Mouse (Mus musculus): ENCODE results near the gene Gm11168.
"Not testable (repeated sequence)": the region's sequence is repeated elsewhere in the genome, so short reads cannot be mapped to it uniquely, and the experiment has no call there.

Gene Gm11168

DNA sequence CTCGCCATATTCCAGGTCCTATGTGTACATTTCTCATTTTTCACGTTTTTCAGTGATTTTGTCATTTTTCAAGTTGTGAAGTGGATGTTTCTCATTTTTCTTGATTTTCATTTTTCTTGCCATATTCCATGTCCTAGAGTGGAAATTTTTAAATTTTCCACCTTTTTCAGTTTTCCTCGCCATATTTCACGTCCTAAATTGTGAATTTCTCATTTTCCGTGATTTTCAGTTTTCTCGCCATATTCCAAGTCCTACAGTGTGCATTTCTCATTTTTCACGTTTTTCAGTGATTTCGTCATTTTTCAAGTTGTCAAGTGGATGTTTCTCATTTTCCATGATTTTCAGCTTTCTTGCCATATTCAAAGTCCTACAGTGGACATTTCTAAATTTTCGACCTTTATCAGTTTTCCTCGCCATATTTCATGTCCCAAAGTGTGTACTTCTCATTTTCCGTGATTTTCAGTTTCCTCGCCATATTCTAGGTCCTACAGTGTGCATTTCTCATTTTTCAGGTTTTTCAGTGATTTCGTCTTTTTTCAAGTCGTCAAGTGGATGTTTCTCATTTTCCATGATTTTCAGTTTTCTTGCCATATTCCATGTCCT is at the start of gene Gm11168:
Gm11168 (plus strand) TSS at position 553 of the 603 bp plus-strand sequence.
- DNase-seq (ENCODE audit: low read depth, low spot score), result not testable (repeated sequence)

DNA sequence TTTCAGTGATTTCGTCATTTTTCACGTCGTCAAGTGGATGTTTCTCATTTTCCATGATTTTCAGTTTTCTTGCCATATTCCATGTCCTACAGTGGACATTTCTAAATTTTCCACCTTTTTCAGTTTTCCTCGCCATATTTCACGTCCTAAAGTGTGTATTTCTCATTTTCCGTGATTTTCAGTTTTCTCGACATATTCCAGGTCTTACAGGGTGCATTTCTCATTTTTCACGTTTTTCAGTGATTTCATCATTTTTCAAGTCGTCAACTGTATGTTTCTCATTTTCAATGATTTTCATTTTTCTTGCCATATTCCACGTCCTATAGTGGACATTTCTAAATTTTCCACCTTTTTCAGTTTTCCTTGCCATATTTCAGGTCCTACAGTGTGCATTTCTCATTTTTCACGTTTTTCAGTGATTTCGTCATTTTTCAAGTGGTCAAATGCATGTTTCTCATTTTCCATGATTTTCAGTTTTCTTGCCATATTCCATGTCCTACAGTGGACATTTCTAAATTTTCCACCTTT is 2.6 kb upstream of the Gm11168 start, which contains the start of gene Gm10722:
Gm10722 (plus strand) TSS at position 478 of the 528 bp plus-strand sequence.
- peak; percentile 79 for DNase-seq (ENCODE audit: low read depth, low spot score)

DNA sequence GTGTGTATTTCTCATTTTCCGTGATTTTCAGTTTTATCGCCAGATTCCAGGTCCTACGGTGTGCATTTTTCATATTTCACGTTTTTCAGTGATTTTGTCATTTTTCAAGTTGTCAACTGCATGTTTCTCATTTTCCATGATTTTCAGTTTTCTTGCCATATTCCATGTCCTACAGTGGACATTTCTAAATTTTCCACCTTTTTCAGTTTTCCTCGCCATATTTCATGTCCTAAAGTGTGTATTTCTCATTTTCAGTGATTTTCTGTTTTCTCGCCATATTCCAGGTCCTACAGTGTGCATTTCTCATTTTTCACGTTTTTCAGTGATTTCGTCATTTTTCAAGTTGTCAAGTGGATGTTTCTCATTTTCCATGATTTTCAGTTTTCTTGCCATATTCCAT is 2.1 kb upstream of the Gm11168 start:
- DNase-seq (ENCODE audit: low read depth, low spot score), result not testable (repeated sequence)

DNA sequence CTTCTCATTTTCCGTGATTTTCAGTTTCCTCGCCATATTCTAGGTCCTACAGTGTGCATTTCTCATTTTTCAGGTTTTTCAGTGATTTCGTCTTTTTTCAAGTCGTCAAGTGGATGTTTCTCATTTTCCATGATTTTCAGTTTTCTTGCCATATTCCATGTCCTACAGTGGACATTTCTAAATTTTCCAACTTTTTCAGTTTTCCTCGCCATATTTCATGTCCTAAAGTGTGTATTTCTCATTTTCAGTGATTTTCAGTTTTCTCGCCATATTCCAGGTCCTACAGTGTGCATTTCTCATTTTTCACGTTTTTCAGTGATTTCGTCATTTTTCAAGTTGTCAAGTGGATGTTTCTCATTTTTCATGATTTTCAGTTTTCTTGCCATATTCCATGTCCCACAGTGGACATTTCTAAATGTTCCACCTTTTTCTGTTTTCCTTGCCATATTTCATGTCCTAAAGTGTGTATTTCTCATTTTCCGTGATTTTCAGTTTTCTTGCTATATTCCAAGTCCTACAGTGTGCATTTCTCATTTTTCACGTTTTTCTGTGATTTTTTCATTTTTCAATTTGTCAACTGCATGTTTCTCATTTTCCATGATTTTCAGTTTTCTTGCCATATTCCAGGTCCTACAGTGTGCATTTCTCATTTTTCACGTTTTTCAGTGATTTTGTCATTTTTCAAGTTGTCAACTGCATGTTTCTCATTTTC is 1.0 kb upstream of the Gm11168 start:
- peak; percentile 57 for DNase-seq (ENCODE audit: low read depth, low spot score)

DNA sequence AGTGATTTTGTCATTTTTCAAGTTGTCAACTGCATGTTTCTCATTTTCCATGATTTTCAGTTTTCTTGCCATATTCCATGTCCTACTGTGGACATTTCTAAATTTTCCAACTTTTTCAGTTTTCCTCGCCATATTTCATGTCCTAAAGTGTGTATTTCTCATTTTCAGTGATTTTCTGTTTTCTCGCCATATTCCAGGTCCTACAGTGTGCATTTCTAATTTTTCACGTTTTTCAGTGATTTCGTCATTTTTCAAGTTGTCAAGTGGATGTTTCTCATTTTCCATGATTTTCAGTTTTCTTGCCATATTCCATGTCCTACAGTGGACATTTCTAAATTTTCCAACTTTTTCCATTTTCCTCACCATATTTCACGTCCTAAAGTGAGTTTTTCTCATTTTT is 3.0 kb downstream of the Gm11168 start:
- DNase-seq (ENCODE audit: low read depth, low spot score), result not testable (repeated sequence)

DNA sequence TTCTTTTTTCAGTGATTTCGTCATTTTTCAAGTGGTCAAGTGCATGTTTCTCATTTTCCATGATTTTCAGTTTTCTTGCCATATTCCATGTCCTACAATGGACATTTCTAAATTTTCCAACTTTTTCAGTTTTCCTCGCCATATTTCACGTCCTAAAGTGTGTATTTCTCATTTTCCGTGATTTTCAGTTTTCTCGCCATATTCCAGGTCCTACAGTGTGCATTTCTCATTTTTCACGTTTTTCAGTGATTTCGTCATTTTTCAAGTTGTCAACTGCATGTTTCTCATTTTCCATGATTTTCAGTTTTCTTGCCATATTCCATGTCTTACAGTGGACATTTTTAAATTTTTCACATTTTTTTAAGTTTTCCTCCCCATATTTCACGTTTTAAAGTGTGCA is 3.5 kb downstream of the Gm11168 start:
- DNase-seq (ENCODE audit: low read depth, low spot score), result not testable (repeated sequence)

DNA sequence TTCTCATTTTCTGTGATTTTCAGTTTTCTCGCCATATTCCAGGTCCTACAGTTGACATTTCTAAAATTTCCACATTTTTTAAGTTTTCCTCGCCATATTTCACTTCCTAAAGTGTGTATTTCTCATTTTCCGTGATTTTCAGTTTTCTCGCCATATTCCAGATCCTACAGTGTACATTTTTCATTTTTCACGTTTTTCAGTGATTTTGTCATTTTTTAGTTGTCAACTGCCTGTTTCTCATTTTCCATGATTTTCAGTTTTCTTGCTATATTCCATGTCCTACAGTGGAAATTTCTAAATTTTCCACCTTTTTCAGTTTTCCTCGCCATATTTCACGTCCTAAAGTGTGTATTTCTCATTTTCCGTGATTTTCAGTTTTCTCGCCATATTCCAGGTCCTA is 4.1 kb downstream of the Gm11168 start:
- DNase-seq (ENCODE audit: low read depth, low spot score), result peak; percentile 75

DNA sequence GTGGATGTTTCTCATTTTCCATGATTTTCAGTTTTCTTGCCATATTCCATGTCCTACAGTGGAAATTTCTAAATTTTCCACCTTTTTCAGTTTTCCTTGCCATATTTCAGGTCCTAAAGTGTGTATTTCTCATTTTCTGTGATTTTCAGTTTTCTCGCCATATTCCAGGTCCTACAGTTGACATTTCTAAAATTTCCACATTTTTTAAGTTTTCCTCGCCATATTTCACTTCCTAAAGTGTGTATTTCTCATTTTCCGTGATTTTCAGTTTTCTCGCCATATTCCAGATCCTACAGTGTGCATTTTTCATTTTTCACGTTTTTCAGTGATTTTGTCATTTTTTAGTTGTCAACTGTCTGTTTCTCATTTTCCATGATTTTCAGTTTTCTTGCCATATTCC is 6.2 kb downstream of the Gm11168 start:
- DNase-seq (ENCODE audit: low read depth, low spot score), result not testable (repeated sequence)

DNA sequence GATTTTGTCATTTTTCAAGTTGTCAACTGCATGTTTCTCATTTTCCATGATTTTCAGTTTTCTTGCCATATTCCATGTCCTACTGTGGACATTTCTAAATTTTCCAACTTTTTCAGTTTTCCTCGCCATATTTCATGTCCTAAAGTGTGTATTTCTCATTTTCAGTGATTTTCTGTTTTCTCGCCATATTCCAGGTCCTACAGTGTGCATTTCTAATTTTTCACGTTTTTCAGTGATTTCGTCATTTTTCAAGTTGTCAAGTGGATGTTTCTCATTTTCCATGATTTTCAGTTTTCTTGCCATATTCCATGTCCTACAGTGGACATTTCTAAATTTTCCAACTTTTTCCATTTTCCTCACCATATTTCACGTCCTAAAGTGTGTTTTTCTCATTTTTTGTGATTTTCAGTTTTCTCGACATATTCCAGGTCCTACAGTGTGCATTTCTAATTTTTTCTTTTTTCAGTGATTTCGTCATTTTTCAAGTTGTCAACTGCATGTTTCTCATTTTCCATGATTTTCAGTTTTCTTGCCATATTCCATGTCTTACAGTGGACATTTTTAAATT is 9.0 kb downstream of the Gm11168 start:
- DNase-seq (ENCODE audit: low read depth, low spot score), result not testable (repeated sequence)

DNA sequence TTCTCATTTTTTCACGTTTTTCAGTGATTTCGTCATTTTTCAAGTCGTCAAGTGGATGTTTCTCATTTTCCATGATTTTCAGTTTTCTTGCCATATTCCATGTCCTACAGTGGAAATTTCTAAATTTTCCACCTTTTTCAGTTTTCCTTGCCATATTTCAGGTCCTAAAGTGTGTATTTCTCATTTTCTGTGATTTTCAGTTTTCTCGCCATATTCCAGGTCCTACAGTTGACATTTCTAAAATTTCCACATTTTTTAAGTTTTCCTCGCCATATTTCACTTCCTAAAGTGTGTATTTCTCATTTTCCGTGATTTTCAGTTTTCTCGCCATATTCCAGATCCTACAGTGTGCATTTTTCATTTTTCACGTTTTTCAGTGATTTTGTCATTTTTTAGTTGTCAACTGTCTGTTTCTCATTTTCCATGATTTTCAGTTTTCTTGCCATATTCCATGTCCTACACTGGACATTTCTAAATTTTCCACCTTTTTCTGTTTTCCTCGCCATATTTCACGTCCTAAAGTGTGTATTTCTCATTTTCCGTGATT is 9.7 kb downstream of the Gm11168 start, which contains the start of gene Gm10721:
Gm10721 (plus strand) TSS at position 408 of the 547 bp plus-strand sequence.
- not testable (repeated sequence) for DNase-seq (ENCODE audit: low read depth, low spot score)

DNA sequence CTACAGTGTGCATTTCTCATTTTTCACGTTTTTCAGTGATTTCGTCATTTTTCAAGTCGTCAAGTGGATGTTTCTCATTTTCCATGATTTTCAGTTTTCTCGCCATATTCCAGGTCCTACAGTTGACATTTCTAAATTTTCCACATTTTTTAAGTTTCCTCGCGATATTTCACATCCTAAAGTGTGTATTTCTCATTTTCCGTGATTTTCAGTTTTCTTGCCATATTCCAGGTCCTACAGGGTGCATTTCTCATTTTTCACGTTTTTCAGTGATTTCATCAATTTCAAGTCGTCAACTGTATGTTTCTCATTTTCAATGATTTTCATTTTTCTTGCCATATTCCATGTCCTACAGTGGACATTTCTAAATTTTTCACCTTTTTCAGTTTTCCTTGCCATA is 12.2 kb downstream of the Gm11168 start, which contains the start of gene Gm10720:
Gm10720 (plus strand) TSS at position 301 of the 400 bp plus-strand sequence.
- not testable (repeated sequence) for DNase-seq (ENCODE audit: low read depth, low spot score)

DNA sequence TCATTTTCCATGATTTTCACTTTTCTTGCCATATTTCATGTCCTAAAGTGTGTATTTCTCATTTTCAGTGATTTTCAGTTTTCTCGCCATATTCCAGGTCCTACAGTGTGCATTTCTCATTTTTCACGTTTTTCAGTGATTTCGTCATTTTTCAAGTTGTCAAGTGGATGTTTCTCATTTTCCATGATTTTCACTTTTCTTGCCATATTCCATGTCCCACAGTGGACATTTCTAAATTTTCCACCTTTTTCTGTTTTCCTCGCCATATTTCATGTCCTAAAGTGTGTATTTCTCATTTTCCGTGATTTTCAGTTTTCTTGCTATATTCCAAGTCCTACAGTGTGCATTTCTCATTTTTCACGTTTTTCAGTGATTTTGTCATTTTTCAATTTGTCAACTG is 12.8 kb downstream of the Gm11168 start:
- DNase-seq (ENCODE audit: low read depth, low spot score), result not testable (repeated sequence)

DNA sequence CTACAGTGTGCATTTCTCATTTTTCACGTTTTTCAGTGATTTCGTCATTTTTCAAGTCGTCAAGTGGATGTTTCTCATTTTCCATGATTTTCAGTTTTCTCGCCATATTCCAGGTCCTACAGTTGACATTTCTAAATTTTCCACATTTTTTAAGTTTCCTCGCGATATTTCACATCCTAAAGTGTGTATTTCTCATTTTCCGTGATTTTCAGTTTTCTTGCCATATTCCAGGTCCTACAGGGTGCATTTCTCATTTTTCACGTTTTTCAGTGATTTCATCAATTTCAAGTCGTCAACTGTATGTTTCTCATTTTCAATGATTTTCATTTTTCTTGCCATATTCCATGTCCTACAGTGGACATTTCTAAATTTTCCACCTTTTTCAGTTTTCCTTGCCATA is 14.0 kb downstream of the Gm11168 start, which contains the start of gene Gm10719:
Gm10719 (plus strand) TSS at position 301 of the 400 bp plus-strand sequence.
- not testable (repeated sequence) for DNase-seq (ENCODE audit: low read depth, low spot score)

DNA sequence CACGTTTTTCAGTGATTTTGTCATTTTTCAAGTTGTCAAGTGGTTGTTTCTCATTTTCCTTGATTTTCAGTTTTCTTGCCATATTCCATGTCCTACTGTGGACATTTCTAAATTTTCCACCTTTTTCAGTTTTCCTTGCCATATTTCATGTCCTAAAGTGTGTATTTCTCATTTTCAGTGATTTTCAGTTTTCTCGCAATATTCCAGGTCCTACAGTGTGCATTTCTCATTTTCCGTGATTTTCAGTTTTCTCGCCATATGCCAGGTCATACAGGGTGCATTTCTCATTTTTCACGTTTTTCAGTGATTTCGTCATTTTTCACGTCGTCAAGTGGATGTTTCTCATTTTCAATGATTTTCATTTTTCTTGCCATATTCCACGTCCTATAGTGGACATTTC is 15.8 kb downstream of the Gm11168 start:
- DNase-seq (ENCODE audit: low read depth, low spot score), result not testable (repeated sequence)

DNA sequence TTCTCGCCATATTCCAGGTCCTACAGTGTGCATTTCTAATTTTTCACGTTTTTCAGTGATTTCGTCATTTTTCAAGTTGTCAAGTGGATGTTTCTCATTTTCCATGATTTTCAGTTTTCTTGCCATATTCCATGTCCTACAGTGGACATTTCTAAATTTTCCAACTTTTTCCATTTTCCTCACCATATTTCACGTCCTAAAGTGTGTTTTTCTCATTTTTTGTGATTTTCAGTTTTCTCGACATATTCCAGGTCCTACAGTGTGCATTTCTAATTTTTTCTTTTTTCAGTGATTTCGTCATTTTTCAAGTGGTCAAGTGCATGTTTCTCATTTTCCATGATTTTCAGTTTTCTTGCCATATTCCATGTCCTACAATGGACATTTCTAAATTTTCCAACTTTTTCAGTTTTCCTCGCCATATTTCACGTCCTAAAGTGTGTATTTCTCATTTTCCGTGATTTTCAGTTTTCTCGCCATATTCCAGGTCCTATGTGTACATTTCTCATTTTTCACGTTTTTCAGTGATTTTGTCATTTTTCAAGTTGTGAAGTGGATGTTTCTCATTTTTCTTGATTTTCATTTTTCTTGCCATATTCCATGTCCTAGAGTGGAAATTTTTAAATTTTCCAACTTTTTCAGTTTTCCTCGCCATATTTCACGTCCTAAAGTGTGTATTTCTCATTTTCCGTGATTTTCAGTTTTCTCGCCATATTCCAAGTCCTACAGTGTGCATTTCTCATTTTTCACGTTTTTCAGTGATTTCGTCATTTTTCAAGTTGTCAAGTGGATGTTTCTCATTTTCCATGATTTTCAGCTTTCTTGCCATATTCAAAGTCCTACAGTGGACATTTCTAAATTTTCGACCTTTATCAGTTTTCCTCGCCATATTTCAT is 16.9 kb downstream of the Gm11168 start:
- not testable (repeated sequence) for DNase-seq (ENCODE audit: low read depth, low spot score)

DNA sequence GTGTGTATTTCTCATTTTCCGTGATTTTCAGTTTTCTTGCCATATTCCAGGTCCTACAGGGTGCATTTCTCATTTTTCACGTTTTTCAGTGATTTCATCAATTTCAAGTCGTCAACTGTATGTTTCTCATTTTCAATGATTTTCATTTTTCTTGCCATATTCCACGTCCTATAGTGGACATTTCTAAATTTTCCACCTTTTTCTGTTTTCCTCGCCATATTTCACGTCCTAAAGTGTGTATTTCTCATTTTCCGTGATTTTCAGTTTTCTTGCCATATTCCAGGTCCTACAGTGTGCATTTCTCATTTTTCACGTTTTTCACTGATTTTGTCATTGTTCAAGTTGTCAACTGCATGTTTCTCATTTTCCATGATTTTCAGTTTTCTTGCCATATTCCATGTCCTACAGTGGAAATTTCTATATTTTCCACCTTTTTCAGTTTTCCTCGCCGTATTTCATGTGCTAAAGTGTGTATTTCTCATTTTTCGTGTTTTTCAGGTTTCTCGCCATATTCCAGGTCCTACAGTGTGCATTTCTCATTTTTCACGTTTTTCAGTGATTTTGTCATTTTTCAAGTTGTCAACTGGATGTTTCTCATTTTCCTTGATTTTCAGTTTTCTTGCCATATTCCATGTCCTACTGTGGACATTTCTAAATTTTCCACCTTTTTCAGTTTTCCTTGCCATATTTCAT is 19.3 kb downstream of the Gm11168 start:
- peak; percentile 73 for DNase-seq (ENCODE audit: low read depth, low spot score)

DNA sequence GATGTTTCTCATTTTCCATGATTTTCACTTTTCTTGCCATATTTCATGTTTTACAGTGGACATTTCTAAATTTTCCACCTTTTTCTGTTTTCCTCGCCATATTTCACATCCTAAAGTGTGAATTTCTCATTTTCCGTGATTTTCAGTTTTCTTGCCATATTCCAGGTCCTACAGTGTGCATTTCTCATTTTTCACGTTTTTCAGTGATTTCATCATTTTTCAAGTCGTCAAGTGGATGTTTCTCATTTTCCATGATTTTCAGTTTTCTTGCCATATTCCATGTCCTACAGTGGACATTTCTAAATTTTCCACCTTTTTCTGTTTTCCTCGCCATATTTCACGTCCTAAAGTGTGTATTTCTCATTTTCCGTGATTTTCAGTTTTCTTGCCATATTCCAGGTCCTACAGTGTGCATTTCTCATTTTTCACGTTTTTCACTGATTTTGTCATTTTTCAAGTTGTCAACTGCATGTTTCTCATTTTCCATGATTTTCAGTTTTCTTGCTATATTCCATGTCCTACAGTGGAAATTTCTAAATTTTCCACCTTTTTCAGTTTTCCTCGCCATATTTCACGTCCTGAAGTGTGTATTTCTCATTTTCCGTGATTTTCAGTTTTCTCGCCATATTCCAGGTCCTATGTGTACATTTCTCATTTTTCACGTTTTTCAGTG is 20.3 kb downstream of the Gm11168 start, which contains the start of gene Gm10718:
Gm10718 (plus strand) TSS at position 236 of the 673 bp plus-strand sequence.
- not testable (repeated sequence) for DNase-seq (ENCODE audit: low read depth, low spot score)

DNA sequence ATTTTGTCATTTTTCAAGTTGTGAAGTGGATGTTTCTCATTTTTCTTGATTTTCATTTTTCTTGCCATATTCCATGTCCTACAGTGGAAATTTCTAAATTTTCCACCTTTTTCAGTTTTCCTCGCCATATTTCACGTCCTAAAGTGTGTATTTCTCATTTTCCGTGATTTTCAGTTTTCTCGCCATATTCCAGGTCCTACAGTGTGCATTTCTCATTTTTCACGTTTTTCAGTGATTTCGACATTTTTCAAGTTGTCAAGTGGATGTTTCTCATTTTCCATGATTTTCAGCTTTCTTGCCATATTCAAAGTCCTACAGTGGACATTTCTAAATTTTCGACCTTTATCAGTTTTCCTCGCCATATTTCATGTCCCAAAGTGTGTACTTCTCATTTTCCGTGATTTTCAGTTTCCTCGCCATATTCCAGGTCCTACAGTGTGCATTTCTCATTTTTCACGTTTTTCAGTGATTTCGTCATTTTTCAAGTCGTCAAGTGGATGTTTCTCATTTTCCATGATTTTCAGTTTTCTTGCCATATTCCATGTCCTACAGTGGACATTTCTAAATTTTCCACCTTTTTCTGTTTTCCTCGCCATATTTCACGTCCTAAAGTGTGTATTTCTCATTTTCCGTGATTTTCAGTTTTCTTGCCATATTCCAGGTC is 21.0 kb downstream of the Gm11168 start:
- DNase-seq (ENCODE audit: low read depth, low spot score), result not testable (repeated sequence)

DNA sequence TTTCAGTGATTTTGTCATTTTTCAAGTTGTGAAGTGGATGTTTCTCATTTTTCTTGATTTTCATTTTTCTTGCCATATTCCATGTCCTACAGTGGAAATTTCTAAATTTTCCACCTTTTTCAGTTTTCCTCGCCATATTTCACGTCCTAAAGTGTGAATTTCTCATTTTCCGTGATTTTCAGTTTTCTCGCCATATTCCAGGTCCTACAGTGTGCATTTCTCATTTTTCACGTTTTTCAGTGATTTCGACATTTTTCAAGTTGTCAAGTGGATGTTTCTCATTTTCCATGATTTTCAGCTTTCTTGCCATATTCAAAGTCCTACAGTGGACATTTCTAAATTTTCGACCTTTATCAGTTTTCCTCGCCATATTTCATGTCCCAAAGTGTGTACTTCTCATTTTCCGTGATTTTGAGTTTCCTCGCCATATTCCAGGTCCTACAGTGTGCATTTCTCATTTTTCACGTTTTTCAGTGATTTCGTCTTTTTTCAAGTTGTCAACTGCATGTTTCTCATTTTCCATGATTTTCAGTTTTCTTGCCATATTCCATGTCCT is 21.8 kb downstream of the Gm11168 start, which contains the start of gene Gm10717:
Gm10717 (plus strand) TSS at position 506 of the 556 bp plus-strand sequence.
- DNase-seq (ENCODE audit: low read depth, low spot score), result not testable (repeated sequence)

Data from forelimb bud, embryonic 11.5 days (tissue).